Mouse (Mus musculus): ENCODE results near the gene Gipr.

DNA sequence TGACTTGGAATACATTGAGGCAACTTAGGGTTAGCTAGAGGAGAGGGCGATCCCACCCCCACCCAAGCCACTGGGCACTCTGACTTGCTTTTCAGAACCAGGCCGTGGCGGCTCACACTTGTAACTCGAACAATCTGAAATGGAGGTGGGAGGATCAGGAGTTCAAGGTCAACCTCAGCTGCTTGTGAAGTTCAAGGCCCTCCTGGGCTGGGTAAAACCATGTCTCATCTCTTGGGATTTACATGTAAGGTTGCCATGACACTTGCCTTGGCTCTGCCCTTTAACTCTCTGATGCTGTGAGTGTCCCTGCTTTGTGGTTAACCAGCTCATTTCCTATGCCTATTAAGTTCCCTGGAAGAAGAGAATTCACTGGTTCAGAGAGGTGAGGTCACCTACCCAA lies 43.6 kb upstream of the Gipr start:
- TF ChIP-seq CTCF (conservative IDR thresholded peaks at IDR 0.05; ENCODE audit: low read length) = no peak
- no peak for TF ChIP-seq NANOG (IDR thresholded peaks at IDR 0.05; ENCODE audit: borderline replicate concordance, low read length)
- no peak for TF ChIP-seq POU5F1 (IDR thresholded peaks at IDR 0.05; ENCODE audit: borderline replicate concordance, low read length)
